Mouse (Mus musculus): ENCODE measurements around the gene Ptpn14.

DNA sequence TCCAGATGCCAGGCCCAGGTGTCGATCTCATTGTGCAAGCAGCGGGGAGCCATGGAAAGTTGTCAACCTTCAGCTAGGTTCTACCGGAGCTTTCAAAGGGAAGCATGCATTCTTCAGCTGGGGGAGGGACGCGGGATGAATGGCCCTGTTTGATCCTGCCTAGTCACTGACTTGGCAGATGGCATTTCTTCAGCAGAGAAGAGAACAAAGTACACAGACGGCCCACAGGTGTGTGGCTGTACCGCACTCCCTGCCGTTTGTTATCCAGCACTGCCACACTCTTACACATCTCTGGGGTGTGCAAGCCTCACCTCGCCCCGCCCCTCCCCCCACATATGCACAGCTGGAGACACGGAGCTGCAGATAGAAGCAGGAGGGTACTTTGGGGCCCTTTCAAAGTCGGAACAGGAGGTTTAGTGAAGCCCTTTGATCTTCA is 102.7 kb downstream of the Ptpn14 start:
- no peak for TF ChIP-seq POLR2A (IDR thresholded peaks at IDR 0.05; ENCODE audit: borderline replicate concordance, low read depth, low read length)
- no peak for TF ChIP-seq CTCF (IDR thresholded peaks at IDR 0.05; ENCODE audit: low read depth, low read length)

All from bone marrow macrophage, adult 2 months (primary cell).